Mouse (Mus musculus) frontal cortex, postnatal 25 days (tissue): ENCODE data around the gene Dnm3.

Experiments used
- DNase-seq, 2 experiments: peaks; one replicate each; pipeline ENCODE4 v3.0.0; 2022; ENCODE audit warnings: low spot score in 2 of 2

Gene Dnm3

DNA sequence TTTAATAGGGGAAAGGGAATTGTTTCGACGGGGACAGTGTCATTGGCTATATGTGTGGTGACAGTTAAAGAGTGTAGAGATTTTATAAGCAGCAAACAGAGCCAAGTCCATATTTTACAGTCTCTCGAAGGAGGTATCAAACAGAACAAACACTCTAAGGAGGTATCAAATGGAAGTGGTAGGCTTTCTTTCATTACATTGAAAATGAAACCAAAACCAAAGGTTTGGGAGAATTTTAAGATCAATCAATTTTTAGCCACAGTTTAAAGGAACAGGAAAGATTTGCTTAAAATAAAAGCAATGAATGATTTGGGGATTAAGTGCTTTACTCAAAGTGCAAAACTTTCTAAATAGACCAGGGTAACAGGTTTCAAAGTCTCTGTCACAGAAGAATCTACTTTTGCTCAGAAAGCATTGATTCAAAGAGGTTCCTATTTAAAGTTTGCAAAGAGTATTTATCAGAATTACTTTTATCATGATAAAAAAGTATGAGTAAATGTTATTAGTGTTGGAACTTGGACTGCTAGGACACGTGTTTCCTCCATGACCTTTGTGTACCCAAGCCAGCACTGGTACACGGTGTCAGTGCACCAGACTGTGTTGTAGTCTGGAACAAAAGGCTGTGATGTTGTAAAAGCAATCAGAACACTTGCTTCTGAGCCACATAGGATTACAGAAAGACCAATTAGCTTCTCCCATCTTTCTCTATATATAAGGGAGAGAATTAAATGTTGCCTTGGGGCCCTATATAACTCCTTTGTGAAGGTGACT, 526.6 kb downstream of the Dnm3 start:
- no peak for DNase-seq

DNA sequence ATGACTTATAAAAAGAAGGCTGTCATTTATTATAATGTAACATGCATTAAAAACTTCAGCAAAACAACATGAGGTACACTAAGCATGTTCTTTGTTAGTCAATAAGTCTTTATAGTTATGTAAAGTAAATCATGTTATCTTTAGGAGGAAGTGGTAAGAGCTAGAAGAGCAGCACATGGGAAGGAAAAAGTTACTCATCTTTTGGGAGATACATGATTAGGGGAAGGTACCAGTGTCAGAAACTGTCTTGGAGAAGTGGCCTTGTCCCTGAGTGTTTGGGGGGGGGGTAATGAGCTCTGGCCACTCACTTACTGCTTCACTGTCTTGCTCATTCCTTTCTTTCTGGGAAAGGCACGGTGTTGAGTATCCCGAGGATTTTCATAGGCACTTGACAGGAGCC, 535.8 kb downstream of the Dnm3 start:
- no peak for DNase-seq
